Mouse (Mus musculus) brain, embryonic 14.5 days (tissue): Measurements from ENCODE around the gene Tapt1.

Experiments used
- CTCF ChIP-seq: fragments of 200-500 bp; IDR thresholded peaks from 2 replicates; pipeline ENCODE4 v1.5.1; 2012; ENCODE audit warnings: inconsistent platforms, mild to moderate bottlenecking, moderate library complexity, borderline replicate concordance; ENCODE audit not compliant: insufficient read depth, insufficient read length; ENCODE audit errors: extremely low read depth
- POLR2A ChIP-seq: fragments of 200-500 bp; IDR thresholded peaks from 2 replicates; pipeline ENCODE4 v1.6.1; 2012; ENCODE audit warnings: mild to moderate bottlenecking, inconsistent platforms, borderline replicate concordance; ENCODE audit not compliant: poor library complexity, insufficient read depth, insufficient read length, severe bottlenecking; ENCODE audit errors: extremely low read depth

GRCm38 (mm10) chr5:44180450-44180849, 46.0 kb downstream of the Tapt1 start:
- no peak for TF ChIP-seq CTCF
- no peak for TF ChIP-seq POLR2A
